Mouse (Mus musculus) kidney, embryonic 14.5 days (tissue): ENCODE results near the gene Mib2. TPM values are rescaled to one million over a fixed set of nuclear protein-coding genes. Genes with fewer than 3 reads are reported as not detected.
"Not testable (repeated sequence)": the region's sequence is repeated elsewhere in the genome, so short reads cannot be mapped to it uniquely, and the experiment has no call there.

ENCODE experiments used
- ATAC-seq: fragments of 200-750 bp; cut with Nextera tagmentation; 2 replicates; pipeline ENCODE4 v1.8.0; 2017; ENCODE audit warnings: moderate number of reproducible peaks, mild to moderate bottlenecking, moderate TSS enrichment, moderate library complexity; ENCODE audit not compliant: low FRiP score, low TSS enrichment
- H3K27ac ChIP-seq: fragments of 300-500 bp; sonication (generic); 2 replicates; pipeline ENCODE4 v1.5.1; 2014; ENCODE audit warnings: low read depth, mild to moderate bottlenecking, low read length, moderate library complexity, mixed read lengths
- H3K27me3 ChIP-seq: fragments of 300-500 bp; sonication (generic); 2 replicates; pipeline ENCODE4 v1.6.1; 2014; ENCODE audit warnings: mild to moderate bottlenecking, low read length; ENCODE audit not compliant: control insufficient read depth, insufficient read depth
- H3K36me3 ChIP-seq: fragments of 300-500 bp; sonication (generic); 2 replicates; pipeline ENCODE4 v1.6.1; 2014; ENCODE audit warnings: low read length, mixed read lengths; ENCODE audit not compliant: control insufficient read depth, insufficient read depth
- H3K4me1 ChIP-seq: fragments of 300-500 bp; sonication (generic); 2 replicates; pipeline ENCODE4 v1.6.1; 2014; ENCODE audit warnings: low read length, mixed read lengths; ENCODE audit not compliant: control insufficient read depth, insufficient read depth
- H3K4me2 ChIP-seq: fragments of 300-500 bp; sonication (generic); replicated peaks from 2 replicates; pipeline ENCODE4 v1.6.1; 2014; ENCODE audit warnings: low read depth, mild to moderate bottlenecking, low read length
- H3K4me3 ChIP-seq: fragments of 300-500 bp; sonication (generic); 2 replicates; pipeline ENCODE4 v1.5.1; 2014; ENCODE audit warnings: mild to moderate bottlenecking, low read length
- H3K9ac ChIP-seq: fragments of 300-500 bp; sonication (generic); 2 replicates; pipeline ENCODE4 v1.6.1; 2014; ENCODE audit warnings: low read depth, mild to moderate bottlenecking, low read length, moderate library complexity
- H3K9me3 ChIP-seq: fragments of 300-500 bp; sonication (generic); 2 replicates; pipeline ENCODE4 v1.6.1; 2016; ENCODE audit warnings: low read length; ENCODE audit not compliant: control insufficient read depth
- WGBS: fragments of 180-500 bp; shearing (Covaris S2); extraction: QIAGEN DNeasy Blood & Tissue Kit; methylation state at CpG from one replicate; pipeline ENCODE4 v1.1.7; 2014; 5-methylcytosine and 5-hydroxymethylcytosine counted together
- polyA plus RNA-seq: library from polyadenylated mRNA; unstranded; fragments of >200 nt; fragmentation: Nextera tagmentation; extraction: Ambion mirVana; gene quantifications from 2 replicates; pipeline ENCODE4 v1.2.1, GENCODE M21; 2014

Gene Mib2
- polyA plus RNA-seq, 1 experiment from 2014 or later, result 18.0 TPM

DNA sequence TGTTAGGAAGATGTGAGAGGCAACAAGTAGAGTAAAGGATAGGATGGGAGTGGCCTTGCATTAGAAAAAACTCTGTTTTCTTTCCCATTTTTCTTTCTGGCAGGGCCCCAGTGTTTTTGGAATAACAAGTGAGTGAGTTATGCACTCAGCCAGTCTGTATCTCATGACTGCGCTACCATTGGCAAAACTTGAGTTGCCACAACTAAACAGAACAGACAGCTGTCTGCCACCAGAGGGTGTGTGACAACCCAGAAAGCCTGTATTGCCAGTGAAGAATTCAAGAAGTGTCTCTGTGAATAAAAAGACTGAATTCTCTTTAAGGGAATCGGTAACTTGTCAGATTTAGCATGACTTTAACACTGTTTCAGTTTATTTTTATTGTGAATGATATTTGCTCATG, 7.0 kb upstream of the Mib2 start:
- no peak overlapping the region for H3K4me2 ChIP-seq
- H3K4me3 ChIP-seq, result no peak overlapping the region
- H3K36me3 ChIP-seq, result no peaks in the 10 kb centered on the region
- 0 out of 2 replicates have a peak, but pooled peaks cover 3% of the 10 kb centered on the region for H3K27me3 ChIP-seq
- 81% methylated on average over 2 of the region's 2 CpGs for WGBS
- ATAC-seq, result no peak
- H3K9ac ChIP-seq, result no peak overlapping the region; the same call in 1 of the 2 replicates
- H3K4me1 ChIP-seq, result no peaks in the 10 kb centered on the region
- no peaks in the 10 kb centered on the region for H3K9me3 ChIP-seq
- H3K27ac ChIP-seq, result no peak overlapping the region

DNA sequence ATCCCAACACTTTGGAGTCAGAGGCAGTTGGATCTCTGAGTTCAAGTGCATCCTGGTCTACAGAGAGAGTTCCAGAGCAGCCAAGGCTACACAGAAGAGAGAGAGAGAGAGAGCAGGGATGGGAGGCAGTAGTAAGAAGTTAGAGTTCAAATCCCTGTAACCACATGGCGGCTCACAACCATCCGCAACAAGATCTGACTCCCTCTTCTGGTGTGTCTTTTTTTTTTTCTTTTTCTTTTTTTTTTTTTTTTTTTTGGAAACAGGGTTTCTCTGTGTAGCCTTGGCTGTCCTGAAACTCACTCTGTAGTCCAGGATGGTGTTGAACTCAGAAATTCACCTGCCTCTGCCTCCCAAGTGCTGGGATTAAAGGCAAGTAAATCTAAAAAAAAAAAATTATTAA, 3.1 kb upstream of the Mib2 start:
- 0 out of 2 replicates have a peak, but pooled peaks cover 3% of the 10 kb centered on the region for H3K27me3 ChIP-seq
- H3K4me3 ChIP-seq, result no peak overlapping the region
- no peaks in the 10 kb centered on the region for H3K36me3 ChIP-seq
- peaks cover 9% of the 10 kb centered on the region; the same call in 1 of the 2 replicates for H3K4me1 ChIP-seq
- WGBS, result 62% methylated on average over 2 of the region's 2 CpGs
- H3K27ac ChIP-seq, result no peak overlapping the region
- no peak overlapping the region for H3K4me2 ChIP-seq
- H3K9me3 ChIP-seq, result no peaks in the 10 kb centered on the region
- no peak overlapping the region for H3K9ac ChIP-seq
- no peak for ATAC-seq

DNA sequence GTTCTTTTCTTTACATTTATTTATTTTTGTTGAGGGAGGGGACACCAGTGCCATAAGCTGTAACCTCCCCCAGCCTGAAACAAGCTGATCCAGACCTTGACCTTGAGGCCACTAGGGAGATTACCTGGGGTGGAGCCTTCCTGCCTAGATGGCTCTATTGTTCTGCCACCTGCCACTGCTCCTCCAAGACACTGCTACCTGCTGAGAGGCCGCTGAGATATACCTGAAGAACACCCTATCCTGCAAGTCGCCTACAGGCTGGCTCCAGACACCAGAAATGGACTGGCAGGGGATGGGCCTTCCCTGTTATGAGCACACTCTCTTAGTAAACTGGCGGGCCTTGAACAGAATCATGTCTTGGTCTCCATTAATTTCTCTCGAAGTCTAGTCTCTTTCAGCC, 1.2 kb upstream of the Mib2 start:
- H3K9ac ChIP-seq, H3K36me3 ChIP-seq, H3K4me2 ChIP-seq, H3K4me3 ChIP-seq, H3K27me3 ChIP-seq, H3K27ac ChIP-seq, ATAC-seq, H3K4me1 ChIP-seq, H3K9me3 ChIP-seq: not testable (repeated sequence)
- 68% methylated on average over 4 of the region's 4 CpGs for WGBS

DNA sequence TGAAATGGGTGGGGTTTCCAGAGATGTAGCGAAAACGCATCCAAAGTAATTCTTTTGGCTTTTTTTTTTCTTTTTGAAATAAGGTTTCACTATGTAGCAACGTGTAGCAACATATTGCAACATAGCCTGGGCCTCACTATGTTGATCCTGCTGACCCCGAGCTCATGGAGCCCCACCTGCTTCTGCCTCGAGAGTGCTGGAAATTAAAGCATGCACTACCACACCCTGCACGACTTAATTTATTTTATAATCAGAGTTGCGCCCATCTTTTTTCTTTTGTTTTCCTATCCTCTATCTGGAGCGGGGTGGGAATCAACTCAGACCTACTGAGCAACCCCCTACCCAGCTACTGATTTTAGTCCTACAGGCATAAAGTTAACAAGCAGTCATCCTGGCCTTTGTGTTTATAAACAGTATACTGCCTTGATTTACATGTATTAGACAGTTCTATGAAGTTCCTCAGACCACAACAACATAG, 639 bp upstream of the Mib2 start:
- H3K9ac ChIP-seq, result peak overlapping the region; percentile 84; the same call in 1 of the 2 replicates
- 2% methylated on average over 8 of the region's 8 CpGs for WGBS
- peak; percentile 38 for ATAC-seq
- H3K4me3 ChIP-seq, result peak overlapping the region; percentile 93
- peak overlapping the region; percentile 92 for H3K4me2 ChIP-seq
- H3K4me1 ChIP-seq, result peaks cover 9% of the 10 kb centered on the region; the same call in 1 of the 2 replicates
- H3K36me3 ChIP-seq, result no peaks in the 10 kb centered on the region
- H3K27ac ChIP-seq, result no peak overlapping the region
- no peaks in the 10 kb centered on the region for H3K9me3 ChIP-seq
- H3K27me3 ChIP-seq, result 0 out of 2 replicates have a peak, but pooled peaks cover 3% of the 10 kb centered on the region

- 0 out of 2 replicates have a peak, but pooled peaks cover 3% of the 10 kb centered on the region for H3K27me3 ChIP-seq
- no peak overlapping the region for H3K27ac ChIP-seq
- H3K9ac ChIP-seq, result no peak overlapping the region
- no peaks in the 10 kb centered on the region for H3K9me3 ChIP-seq
- no peak overlapping the region for H3K4me3 ChIP-seq
- ATAC-seq, result no peak
- no peaks in the 10 kb centered on the region for H3K36me3 ChIP-seq
- H3K4me1 ChIP-seq, result peaks cover 9% of the 10 kb centered on the region; the same call in 1 of the 2 replicates
- H3K4me2 ChIP-seq, result no peak overlapping the region
Measured at GRCm38 (mm10) chr4:155666903-155667302, 2.1 kb downstream of the Mib2 start.

DNA sequence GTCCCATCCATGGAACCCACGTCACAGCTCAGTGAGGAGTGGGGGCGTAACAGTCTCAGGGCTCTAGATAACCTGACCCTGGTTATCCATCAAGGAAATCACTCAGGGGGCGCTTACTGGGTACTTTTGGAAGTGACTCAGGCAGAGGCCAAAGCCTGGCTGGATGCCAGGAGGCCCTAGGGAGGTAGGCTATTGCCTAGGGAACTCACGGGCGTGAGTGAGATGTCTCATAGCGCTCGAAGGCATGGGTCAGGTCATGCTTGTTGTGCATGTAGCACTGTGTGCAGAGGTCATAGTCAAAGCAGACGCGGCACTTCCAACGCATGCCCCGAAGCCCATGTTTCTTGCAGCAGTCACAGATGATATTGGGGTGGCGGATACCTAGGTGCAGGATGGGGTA, 8.4 kb downstream of the Mib2 start:
- H3K36me3 ChIP-seq, result peaks cover 5% of the 10 kb centered on the region; the same call in 1 of the 2 replicates
- H3K4me1 ChIP-seq, result no peaks in the 10 kb centered on the region
- H3K27me3 ChIP-seq, result peaks cover under 1% of the 10 kb centered on the region; the same call in 1 of the 2 replicates
- no peak overlapping the region for H3K27ac ChIP-seq
- no peak overlapping the region for H3K4me2 ChIP-seq
- no peak overlapping the region for H3K4me3 ChIP-seq
- 74% methylated on average over 12 of the region's 12 CpGs for WGBS
- H3K9ac ChIP-seq, result no peak overlapping the region
- H3K9me3 ChIP-seq, result no peaks in the 10 kb centered on the region
- no peak for ATAC-seq

DNA sequence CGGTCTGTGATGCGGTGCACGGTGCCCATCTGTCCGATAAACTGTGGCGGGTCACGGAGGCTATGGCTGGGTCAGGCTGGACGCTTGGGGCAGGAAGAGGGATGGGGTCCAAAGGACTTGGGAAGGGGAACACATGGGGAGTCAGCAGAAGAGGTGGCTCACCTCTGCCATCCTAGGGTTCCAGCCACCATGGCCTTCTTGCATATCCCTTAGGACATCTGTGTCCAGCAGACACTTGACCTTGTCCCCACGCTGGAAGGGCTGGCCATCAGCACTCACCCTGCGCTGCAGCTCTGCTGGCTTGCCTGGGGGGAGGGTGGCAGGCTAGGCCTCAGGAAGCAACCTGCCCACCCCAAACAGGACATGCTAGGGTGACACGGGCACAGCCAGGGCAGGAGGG, 10.0 kb downstream of the Mib2 start:
- Histone ChIP-seq H3K27ac (no peak overlapping the region), H3K36me3 (peaks cover 5% of the 10 kb centered on the region; the same call in 1 of the 2 replicates)
- 89% methylated on average over 10 of the region's 10 CpGs for WGBS

GRCm38 (mm10) chr4:155656214-155656751, 12.7 kb downstream of the Mib2 start:
- Histone ChIP-seq H3K4me3 (no peak overlapping the region), H3K27me3 (peaks cover 22% of the 10 kb centered on the region), H3K4me2 (no peak overlapping the region), H3K9ac (no peak overlapping the region), H3K9me3 (no peaks in the 10 kb centered on the region), H3K4me1 (peaks cover 34% of the 10 kb centered on the region), H3K36me3 (peaks cover 7% of the 10 kb centered on the region; the same call in 1 of the 2 replicates), H3K27ac (no peak overlapping the region)
- no peak for ATAC-seq
- WGBS, result 92% methylated on average over 13 of the region's 13 CpGs

More for the DNA sequence above, 10.0 kb downstream of the Mib2 start:
- H3K27me3 ChIP-seq, result peaks cover 15% of the 10 kb centered on the region
- no peaks in the 10 kb centered on the region for H3K9me3 ChIP-seq
- no peak for ATAC-seq
- H3K4me3 ChIP-seq, result no peak overlapping the region
- no peak overlapping the region for H3K9ac ChIP-seq
- no peak overlapping the region for H3K4me2 ChIP-seq
- H3K4me1 ChIP-seq, result peaks cover 14% of the 10 kb centered on the region

DNA sequence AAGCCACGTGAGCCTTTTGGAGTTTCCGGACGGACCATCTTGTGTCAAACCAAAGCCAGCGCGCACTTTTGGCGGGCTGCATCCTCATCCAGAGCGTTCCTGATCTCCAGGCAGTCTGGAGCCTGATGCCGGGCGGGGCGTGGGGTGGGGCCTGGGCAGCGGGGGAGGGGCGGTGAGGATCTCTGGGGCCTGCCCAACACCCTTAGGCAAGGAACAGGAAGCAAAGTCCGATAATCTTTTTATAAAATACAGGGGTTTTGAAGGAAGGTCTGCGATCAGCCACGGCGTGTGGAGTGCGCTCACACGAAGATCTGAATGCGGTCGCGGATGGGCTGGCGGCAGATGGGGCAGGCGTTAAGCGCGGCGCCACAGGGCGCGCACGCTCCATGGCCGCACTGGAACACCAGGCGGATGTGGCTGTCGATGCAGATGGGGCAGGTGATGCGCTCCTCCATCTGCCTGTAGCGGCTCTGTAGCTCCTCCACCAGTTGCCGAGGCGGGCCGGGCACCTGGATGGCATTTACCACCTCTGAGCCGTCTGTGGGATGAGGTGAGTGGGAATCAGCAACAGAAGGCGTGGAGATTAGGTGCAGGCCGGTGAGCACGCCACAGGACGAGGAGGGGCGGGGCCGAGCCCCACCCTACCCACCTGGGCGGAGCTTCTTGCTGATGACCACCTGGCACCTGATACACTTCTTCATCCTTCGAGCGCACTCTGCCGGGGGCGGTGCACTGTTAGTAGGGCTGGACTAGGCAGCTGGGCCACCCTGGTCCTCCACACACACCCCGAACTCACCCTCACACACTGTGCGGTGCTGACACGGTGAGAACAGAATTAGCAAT, 14.3 kb downstream of the Mib2 start:
- Histone ChIP-seq H3K4me2 (peak overlapping the region; percentile 92), H3K27ac (no peak overlapping the region), H3K4me1 (peaks cover 36% of the 10 kb centered on the region), H3K27me3 (peaks cover 22% of the 10 kb centered on the region), H3K36me3 (peaks cover 23% of the 10 kb centered on the region), H3K9ac (peak overlapping the region; percentile 68), H3K4me3 (peak overlapping the region; percentile 47), H3K9me3 (no peaks in the 10 kb centered on the region)
- WGBS, result 2% methylated on average over 52 of the region's 52 CpGs
- ATAC-seq, result peak; percentile 41
